Mouse (Mus musculus) liver, postnatal 0 days (tissue): ENCODE measurements around the gene Edc3.

Experiments
- CTCF ChIP-seq: sonication (generic); IDR thresholded peaks from 2 replicates; pipeline ENCODE4 v1.5.1; 2016; ENCODE audit warnings: antibody characterized with exemption, low read depth
- EP300 ChIP-seq: IDR thresholded peaks from 2 replicates; pipeline ENCODE4 v1.6.1; 2016; ENCODE audit warnings: antibody characterized with exemption, low read depth, mild to moderate bottlenecking

DNA sequence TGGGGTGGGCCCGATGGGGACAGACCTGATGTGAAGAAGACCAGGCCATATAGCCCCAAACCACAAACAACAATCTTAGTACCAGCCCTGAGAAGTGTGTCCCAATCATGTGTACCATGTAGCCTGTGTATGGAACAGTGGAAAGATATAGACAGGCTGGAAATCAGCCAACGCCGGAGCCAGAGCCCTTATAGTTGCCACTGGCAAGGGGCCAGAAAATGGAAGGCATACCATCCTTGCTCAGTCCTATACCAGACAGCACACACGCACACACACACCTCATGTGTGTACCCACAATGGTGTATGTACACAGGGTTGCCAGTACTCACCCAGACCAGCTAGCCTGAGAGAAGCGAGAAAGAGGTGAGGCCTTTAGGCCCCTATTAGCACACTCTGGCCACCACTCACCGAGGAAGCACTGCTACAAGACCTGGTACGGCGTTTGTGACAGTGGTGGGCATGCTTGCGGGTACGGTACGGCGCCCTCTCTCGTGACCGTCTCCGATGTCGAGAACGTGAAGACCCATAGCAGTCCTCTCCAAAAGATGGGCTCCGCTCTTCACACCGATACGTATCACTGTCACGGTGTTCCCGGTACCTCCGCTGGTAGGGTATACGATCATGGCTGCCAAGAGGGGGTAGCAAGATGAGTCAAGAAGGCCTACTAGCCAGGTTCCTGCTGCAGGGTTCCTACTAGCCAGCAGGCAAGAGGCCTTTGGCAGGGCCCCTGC is 52.2 kb downstream of the Edc3 start:
- TF ChIP-seq CTCF (no peak), EP300 (no peak)
